In the genomic region with DNA sequence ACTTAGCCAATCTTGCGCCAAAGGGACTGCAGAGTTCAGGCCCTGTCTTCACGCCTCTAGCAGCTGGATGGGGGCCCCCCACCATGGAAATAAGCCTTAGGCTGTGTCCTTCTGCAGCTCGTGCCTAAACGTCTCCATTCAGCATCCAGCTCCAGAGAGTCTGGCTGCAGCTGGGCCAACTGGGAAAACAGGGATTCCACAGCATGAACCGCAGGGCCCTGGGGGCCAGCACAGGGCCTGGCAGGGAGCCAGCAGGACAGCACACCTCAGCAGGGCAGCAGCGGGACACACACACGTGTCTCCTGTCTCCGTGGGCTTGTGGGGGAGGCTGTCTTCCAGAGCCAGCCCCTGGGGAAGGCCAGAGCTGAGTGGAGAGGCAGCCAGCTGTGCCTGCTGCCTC, we compare ENCODE assay signal across 22 mouse cellular contexts. TPM values are rescaled to one million over a fixed set of nuclear protein-coding genes. Genes with fewer than 3 reads are reported as not detected.
"Had no signal": no experiment of that assay in that cellular context is flagged by ENCODE, and none has a peak within 500 bp of the region (broad histone marks: within the 10 kb centered on the region; RNA-seq: fewer than 3 reads in every experiment).

No protein-coding gene starts in this region.

RNA-seq across cellular contexts. Expression of gene Iqcf6, which starts 1.4 kb away (rescaled TPM):
- total RNA-seq: layer of hippocampus, adult 2 months; layer of hippocampus, postnatal 25 days; left cerebral cortex, adult 18-20 months; left cerebral cortex, postnatal 25 days; megakaryocyte, adult 5-6 weeks; midbrain, postnatal 0 days had no signal
- polyA plus RNA-seq: kidney, postnatal 0 days; large intestine, adult 2 months; limb, embryonic 10.5 days; limb, embryonic 13.5 days; liver, embryonic 11.5 days; liver, embryonic 14.5 days; liver, postnatal 0 days; lung, embryonic 14.5 days; lung, postnatal 0 days; macrophage; midbrain, embryonic 11.5 days; midbrain, embryonic 14.5 days; midbrain, postnatal 0 days; neural tube, embryonic 11.5 days; neural tube, embryonic 14.5 days; stomach, embryonic 15.5 days; urinary bladder, adult 2 months had no signal

RNA-seq across cellular contexts. Expression of gene Grm2, which starts 28.1 kb away (rescaled TPM):
- total RNA-seq: megakaryocyte, adult 5-6 weeks had no signal
- polyA plus RNA-seq: kidney, postnatal 0 days; limb, embryonic 10.5 days; limb, embryonic 13.5 days; liver, embryonic 11.5 days; liver, embryonic 14.5 days; liver, postnatal 0 days; lung, embryonic 14.5 days; lung, postnatal 0 days; macrophage; stomach, embryonic 15.5 days; urinary bladder, adult 2 months had no signal

RNA-seq across cellular contexts. Expression of gene Iqcf4, which starts 57.0 kb away (rescaled TPM):
- total RNA-seq: layer of hippocampus, adult 2 months; layer of hippocampus, postnatal 25 days; left cerebral cortex, adult 18-20 months; left cerebral cortex, postnatal 25 days; megakaryocyte, adult 5-6 weeks; midbrain, postnatal 0 days had no signal
- polyA plus RNA-seq: kidney, postnatal 0 days; large intestine, adult 2 months; limb, embryonic 10.5 days; limb, embryonic 13.5 days; liver, embryonic 11.5 days; liver, embryonic 14.5 days; liver, postnatal 0 days; lung, embryonic 14.5 days; lung, postnatal 0 days; macrophage; midbrain, embryonic 11.5 days; midbrain, embryonic 14.5 days; midbrain, postnatal 0 days; neural tube, embryonic 11.5 days; neural tube, embryonic 14.5 days; stomach, embryonic 15.5 days; urinary bladder, adult 2 months had no signal
